Comparison of ENCODE assay signal across 14 mouse cellular contexts in the genomic region with DNA sequence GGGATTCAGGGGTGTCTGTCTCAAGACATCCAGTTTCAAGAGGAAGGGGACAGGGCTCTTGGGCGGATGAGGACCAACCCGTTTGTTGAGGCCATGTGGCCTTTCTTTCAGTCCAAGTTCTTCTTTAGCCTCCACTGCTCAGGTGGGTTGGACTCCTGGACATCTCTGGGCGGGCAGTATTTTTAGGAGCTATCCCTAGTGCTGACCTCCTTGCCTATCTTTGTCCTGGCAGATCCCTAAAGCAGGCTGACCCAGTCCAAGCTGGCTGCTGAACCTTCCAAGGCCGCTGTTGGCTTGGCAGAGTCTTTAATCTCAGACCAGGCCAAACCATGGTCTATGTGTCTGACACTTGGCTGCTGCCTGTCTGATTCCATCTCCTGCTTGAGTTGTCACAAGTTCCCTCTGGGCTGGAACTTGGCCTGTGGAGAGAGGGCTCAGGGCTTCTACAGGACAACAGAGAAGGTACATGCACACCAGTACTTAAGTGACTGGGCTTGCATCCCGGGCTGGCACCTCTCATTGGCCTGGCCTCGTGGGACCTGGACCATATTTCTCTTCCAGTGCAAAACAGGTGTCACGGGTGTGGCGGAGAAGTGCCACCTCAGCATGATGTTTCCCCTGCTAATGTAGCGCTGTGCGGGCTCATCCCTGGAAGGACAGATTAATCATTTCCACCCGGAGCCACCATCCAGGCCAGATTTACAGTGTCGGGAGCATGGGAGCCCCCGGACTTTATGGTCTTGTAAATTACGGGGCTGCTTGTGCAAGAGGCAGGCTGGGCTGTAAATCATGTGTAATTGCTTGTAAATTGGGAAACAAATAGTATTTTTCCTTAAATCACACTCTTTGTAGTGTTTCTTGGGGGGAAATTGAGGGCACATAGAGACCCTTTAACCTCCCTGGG.
DNase-seq lines count a peak whose midpoint lies in the region; ATAC-seq lines count a peak whose summit lies in the region.
"Had no signal": no experiment of that assay in that cellular context is flagged by ENCODE, and none has a peak within 500 bp of the region (broad histone marks: within the 10 kb centered on the region; RNA-seq: fewer than 3 reads in every experiment).

No protein-coding gene starts in this region.

- no peak for ATAC-seq in heart, embryonic 12.5 days (ENCODE audit: insufficient number of reproducible peaks, low FRiP score)
- peak; percentile 8; the same call in 1 of the 2 replicates for ATAC-seq in neural tube, embryonic 13.5 days (ENCODE audit: low read depth)
- ATAC-seq: forebrain, embryonic 14.5 days had no signal

- H3K27ac ChIP-seq in heart, embryonic 12.5 days (ENCODE audit: poor library complexity, severe bottlenecking): no peak overlapping the region
- H3K27ac ChIP-seq in neural tube, embryonic 13.5 days (replicated peaks): no peak overlapping the region
- H3K27ac ChIP-seq: embryonic facial prominence, embryonic 15.5 days; hindbrain, embryonic 12.5 days; liver, embryonic 14.5 days; macrophage; stomach, embryonic 15.5 days had no signal

- H3K36me3 ChIP-seq in heart, embryonic 12.5 days: no peaks in the 10 kb centered on the region
- no peaks in the 10 kb centered on the region for H3K36me3 ChIP-seq in neural tube, embryonic 13.5 days
- H3K36me3 ChIP-seq: embryonic facial prominence, embryonic 15.5 days; hindbrain, embryonic 12.5 days; stomach, embryonic 15.5 days had no signal

- no peaks in the 10 kb centered on the region for H3K4me1 ChIP-seq in heart, embryonic 12.5 days (replicated peaks)
- H3K4me1 ChIP-seq in neural tube, embryonic 13.5 days (replicated peaks): peaks cover 39% of the 10 kb centered on the region
- H3K4me1 ChIP-seq: embryonic facial prominence, embryonic 15.5 days; stomach, embryonic 15.5 days had no signal

- no peak overlapping the region for H3K4me3 ChIP-seq in heart, embryonic 12.5 days
- no peak overlapping the region for H3K4me3 ChIP-seq in neural tube, embryonic 13.5 days
- H3K4me3 ChIP-seq: embryonic facial prominence, embryonic 15.5 days; hindbrain, embryonic 12.5 days; stomach, embryonic 15.5 days had no signal

- DNase-seq in heart, adult 8-10 months (ENCODE audit: low spot score): peak; percentile 9
- DNase-seq in neural tube, embryonic 10.5 days (ENCODE audit: extremely low spot score, low spot score): no peak
- DNase-seq in cerebellum, adult 9-11 months: peak; percentile 68
- DNase-seq in layer of hippocampus, adult 9-10 months (ENCODE audit: low spot score): no peak
- no peak for DNase-seq in lung, postnatal 36 days
- DNase-seq: thymus, postnatal 4 days had no signal

- H3K27me3 ChIP-seq in heart, embryonic 12.5 days (replicated peaks): peaks cover 17% of the 10 kb centered on the region; the same call in 1 of the 2 replicates
- H3K27me3 ChIP-seq in neural tube, embryonic 13.5 days: 0 out of 2 replicates have a peak, but pooled peaks cover 4% of the 10 kb centered on the region
- H3K27me3 ChIP-seq: stomach, embryonic 15.5 days had no signal

- H3K9ac ChIP-seq in heart, embryonic 12.5 days: no peak overlapping the region
- no peak overlapping the region for H3K9ac ChIP-seq in neural tube, embryonic 13.5 days
- H3K9ac ChIP-seq: embryonic facial prominence, embryonic 15.5 days; hindbrain, embryonic 12.5 days; liver, embryonic 14.5 days; stomach, embryonic 15.5 days had no signal

- no peak overlapping the region for H3K4me2 ChIP-seq in heart, embryonic 12.5 days
- no peak overlapping the region for H3K4me2 ChIP-seq in neural tube, embryonic 13.5 days
- H3K4me2 ChIP-seq: embryonic facial prominence, embryonic 15.5 days; hindbrain, embryonic 12.5 days; stomach, embryonic 15.5 days had no signal

- 80% methylated on average over 14 of the region's 14 CpGs for WGBS in heart, embryonic 12.5 days
- 32% methylated on average over 14 of the region's 14 CpGs for WGBS in neural tube, embryonic 13.5 days

- H3K9me3 ChIP-seq in heart, embryonic 12.5 days (replicated peaks): no peaks in the 10 kb centered on the region
- H3K9me3 ChIP-seq in neural tube, embryonic 13.5 days: 0 out of 2 replicates have a peak, but pooled peaks cover 4% of the 10 kb centered on the region
- H3K9me3 ChIP-seq: embryonic facial prominence, embryonic 15.5 days; hindbrain, embryonic 12.5 days; stomach, embryonic 15.5 days had no signal

Comparison
In these comparisons a context has a peak if more than half of its experiments do, and no peak if none do; other contexts are left out.
1. DNase-seq: peak in heart, adult 8-10 months (single experiment) and cerebellum, adult 9-11 months (single experiment); none in neural tube, embryonic 10.5 days (single experiment), layer of hippocampus, adult 9-10 months (single experiment) and lung, postnatal 36 days (single experiment).